Mouse (Mus musculus): ENCODE results near the gene Trmt10a. TPM values are rescaled to one million over a fixed set of nuclear protein-coding genes. Genes with fewer than 3 reads are reported as not detected.

The Trmt10a gene
- total and polyA plus RNA-seq, 3 experiments = 9.7 to 18.1 TPM; not detected in 1

DNA sequence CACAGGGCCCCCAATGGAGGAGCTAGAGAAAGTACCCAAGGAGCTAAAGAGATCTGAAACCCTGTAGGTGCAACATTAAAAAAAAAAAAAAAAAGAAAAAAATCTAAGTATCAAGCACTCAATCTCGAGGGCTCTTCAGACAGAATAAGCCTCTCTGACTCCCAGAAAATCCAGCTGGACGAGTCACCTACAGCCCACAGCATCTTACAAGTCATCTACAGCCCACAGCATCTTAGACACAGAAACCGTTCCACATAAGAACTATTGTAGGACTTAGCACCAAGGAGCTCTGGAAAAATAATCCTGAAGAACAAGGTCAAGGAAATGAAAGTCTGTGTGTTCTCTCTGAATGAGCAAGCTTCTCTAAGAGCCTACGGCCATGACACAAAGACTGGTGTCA, 41.3 kb upstream of the Trmt10a start:
- H3K36me3 ChIP-seq (ENCODE audit: control insufficient read depth in 1 of 2, insufficient read depth in 2 of 2, low read length in 2 of 2) = no peaks in the 10 kb centered on the region
- H3K4me1 ChIP-seq (ENCODE audit: control insufficient read depth in 1 of 2, insufficient read depth in 2 of 2, low read length in 2 of 2) = no peaks in the 10 kb centered on the region
- H3K27ac ChIP-seq (ENCODE audit: control insufficient read depth, low read depth, low read length) = no peak overlapping the region
- H3K9ac ChIP-seq (ENCODE audit: control insufficient read depth, low read depth, low read length, poor library complexity, severe bottlenecking) = no peak overlapping the region
- H3K4me3 ChIP-seq (ENCODE audit: control insufficient read depth in 1 of 2, insufficient read depth in 1 of 2, low read depth in 2 of 2, low read length in 2 of 2) = no peak overlapping the region
- DNase-seq (ENCODE audit: low read depth, low spot score) = no peak
- H3K9me3 ChIP-seq (replicated peaks; ENCODE audit: insufficient read depth, low read length) = no peaks in the 10 kb centered on the region
- TF ChIP-seq USF2 (IDR thresholded peaks at IDR 0.05; ENCODE audit: borderline replicate concordance in 1 of 2, insufficient read depth in 1 of 2, low read depth in 1 of 2, low read length in 2 of 2) = no peak
- TF ChIP-seq CHD2 (IDR thresholded peaks at IDR 0.05; ENCODE audit: low read length) = no peak
- H3K27me3 ChIP-seq (ENCODE audit: control insufficient read depth in 1 of 2, insufficient read depth in 2 of 2, low read length in 2 of 2) = no peaks in the 10 kb centered on the region
- no peaks in the 10 kb centered on the region for H3K79me2 ChIP-seq (ENCODE audit: control insufficient read depth, insufficient read depth, low read length, poor library complexity)

DNA sequence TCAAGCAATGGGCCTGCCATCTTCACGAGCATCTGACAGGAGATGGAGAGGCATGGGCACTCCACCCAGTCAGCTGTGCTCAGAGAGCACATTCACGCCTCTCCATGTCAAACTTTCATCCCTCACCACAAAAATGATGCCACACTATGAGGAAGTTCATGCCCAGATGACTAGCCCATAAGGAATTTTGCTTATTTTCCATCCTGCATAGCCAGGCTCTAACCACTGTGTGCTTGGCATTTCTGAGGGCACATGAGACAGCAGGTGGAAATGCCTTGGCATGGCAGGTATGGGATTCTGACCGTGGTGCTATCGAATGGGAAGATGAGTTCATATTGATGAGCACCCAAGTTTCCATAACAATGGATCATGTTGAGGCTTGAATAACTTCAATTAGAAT, 39.6 kb upstream of the Trmt10a start:
- TF ChIP-seq UBTF (IDR thresholded peaks at IDR 0.05; ENCODE audit: borderline replicate concordance, insufficient read depth, low read depth, low read length) (no peak), MAZ (IDR thresholded peaks at IDR 0.05; ENCODE audit: low read depth, low read length) (no peak), KAT2A (conservative IDR thresholded peaks at IDR 0.05; ENCODE audit: low read depth, low read length) (no peak), ZC3H11A (IDR thresholded peaks at IDR 0.05; ENCODE audit: low read depth, low read length) (no peak), MYB (IDR thresholded peaks at IDR 0.05; ENCODE audit: low read depth, low read length) (no peak), HCFC1 (IDR thresholded peaks at IDR 0.05; ENCODE audit: low read depth, low read length) (no peak), CHD2 (IDR thresholded peaks at IDR 0.05; ENCODE audit: low read length) (no peak), RCOR1 (IDR thresholded peaks at IDR 0.05; ENCODE audit: low read depth, low read length) (no peak), POLR2AphosphoS5 (IDR thresholded peaks at IDR 0.05; ENCODE audit: borderline replicate concordance, low read depth, low read length) (no peak)
- Histone ChIP-seq H3K79me2 (ENCODE audit: control insufficient read depth, insufficient read depth, low read length, poor library complexity) (no peaks in the 10 kb centered on the region), H3K27me3 (ENCODE audit: control insufficient read depth in 1 of 2, insufficient read depth in 2 of 2, low read length in 2 of 2) (no peaks in the 10 kb centered on the region), H3K9me3 (replicated peaks; ENCODE audit: insufficient read depth, low read length) (no peaks in the 10 kb centered on the region), H3K9ac (ENCODE audit: control insufficient read depth, low read depth, low read length, poor library complexity, severe bottlenecking) (no peak overlapping the region), H3K4me1 (ENCODE audit: control insufficient read depth in 1 of 2, insufficient read depth in 2 of 2, low read length in 2 of 2) (no peaks in the 10 kb centered on the region), H3K27ac (ENCODE audit: control insufficient read depth, low read depth, low read length) (no peak overlapping the region), H3K4me3 (ENCODE audit: control insufficient read depth in 1 of 2, insufficient read depth in 1 of 2, low read depth in 2 of 2, low read length in 2 of 2) (no peak overlapping the region), H3K36me3 (ENCODE audit: control insufficient read depth in 1 of 2, insufficient read depth in 2 of 2, low read length in 2 of 2) (no peaks in the 10 kb centered on the region)
- no peak for DNase-seq (ENCODE audit: low read depth, low spot score)

DNA sequence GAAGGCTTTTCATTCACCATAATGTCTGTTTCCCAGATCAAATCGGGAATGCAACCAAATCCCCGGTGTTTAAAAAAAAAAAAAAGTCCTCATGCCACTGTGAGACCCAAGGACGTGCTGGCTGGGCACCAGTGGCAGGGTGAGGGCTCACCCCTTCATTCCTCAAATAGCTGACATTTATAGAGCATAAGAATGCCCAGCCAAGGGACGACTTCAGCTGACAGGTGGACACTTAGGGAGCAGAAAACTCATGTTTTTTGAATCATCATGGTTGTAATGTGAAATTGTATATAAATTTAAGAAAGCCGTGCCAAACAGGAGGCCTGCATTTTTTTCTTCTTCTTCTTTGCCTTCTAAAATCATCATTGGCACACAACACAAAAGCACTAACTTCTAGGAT, 38.2 kb upstream of the Trmt10a start:
- no peak for DNase-seq (ENCODE audit: low read depth, low spot score)
- Histone ChIP-seq H3K27ac (ENCODE audit: control insufficient read depth, low read depth, low read length) (no peak overlapping the region), H3K9ac (ENCODE audit: control insufficient read depth, low read depth, low read length, poor library complexity, severe bottlenecking) (no peak overlapping the region), H3K79me2 (ENCODE audit: control insufficient read depth, insufficient read depth, low read length, poor library complexity) (no peaks in the 10 kb centered on the region), H3K4me3 (ENCODE audit: control insufficient read depth in 1 of 2, insufficient read depth in 1 of 2, low read depth in 2 of 2, low read length in 2 of 2) (no peak overlapping the region), H3K4me1 (ENCODE audit: control insufficient read depth in 1 of 2, insufficient read depth in 2 of 2, low read length in 2 of 2) (no peaks in the 10 kb centered on the region), H3K36me3 (ENCODE audit: control insufficient read depth in 1 of 2, insufficient read depth in 2 of 2, low read length in 2 of 2) (no peaks in the 10 kb centered on the region), H3K27me3 (ENCODE audit: control insufficient read depth in 1 of 2, insufficient read depth in 2 of 2, low read length in 2 of 2) (no peaks in the 10 kb centered on the region), H3K9me3 (replicated peaks; ENCODE audit: insufficient read depth, low read length) (no peaks in the 10 kb centered on the region)
- no peak for TF ChIP-seq HCFC1 (IDR thresholded peaks at IDR 0.05; ENCODE audit: low read depth, low read length)
- no peak for TF ChIP-seq SIN3A (IDR thresholded peaks at IDR 0.05; ENCODE audit: low read length)
- TF ChIP-seq MXI1 (IDR thresholded peaks at IDR 0.05; ENCODE audit: low read depth, low read length) = no peak
- TF ChIP-seq POLR2AphosphoS5 (IDR thresholded peaks at IDR 0.05; ENCODE audit: borderline replicate concordance, low read depth, low read length) = no peak
- no peak for TF ChIP-seq USF1 (IDR thresholded peaks at IDR 0.05; ENCODE audit: low read depth, low read length)
- TF ChIP-seq SMC3 (IDR thresholded peaks at IDR 0.05; ENCODE audit: low read depth, low read length) = no peak
- no peak for TF ChIP-seq RAD21 (IDR thresholded peaks at IDR 0.05; ENCODE audit: low read depth, low read length)
- no peak for TF ChIP-seq ETS1 (IDR thresholded peaks at IDR 0.05; ENCODE audit: low read depth, low read length)
- no peak for TF ChIP-seq JUND (IDR thresholded peaks at IDR 0.05; ENCODE audit: low read depth, low read length)
- TF ChIP-seq TCF12 (IDR thresholded peaks at IDR 0.05; ENCODE audit: low read depth, low read length) = no peak
- no peak for TF ChIP-seq TAL1 (IDR thresholded peaks at IDR 0.05; ENCODE audit: low read length)
- TF ChIP-seq TBP (IDR thresholded peaks at IDR 0.05; ENCODE audit: low read depth, low read length) = no peak
- TF ChIP-seq MAZ (IDR thresholded peaks at IDR 0.05; ENCODE audit: low read depth, low read length) = no peak
- no peak for TF ChIP-seq NELFE (IDR thresholded peaks at IDR 0.05; ENCODE audit: low read depth, low read length)

Data from MEL (cell line).